Mouse (Mus musculus): ENCODE measurements around the gene Ppp1r16b.

DNA sequence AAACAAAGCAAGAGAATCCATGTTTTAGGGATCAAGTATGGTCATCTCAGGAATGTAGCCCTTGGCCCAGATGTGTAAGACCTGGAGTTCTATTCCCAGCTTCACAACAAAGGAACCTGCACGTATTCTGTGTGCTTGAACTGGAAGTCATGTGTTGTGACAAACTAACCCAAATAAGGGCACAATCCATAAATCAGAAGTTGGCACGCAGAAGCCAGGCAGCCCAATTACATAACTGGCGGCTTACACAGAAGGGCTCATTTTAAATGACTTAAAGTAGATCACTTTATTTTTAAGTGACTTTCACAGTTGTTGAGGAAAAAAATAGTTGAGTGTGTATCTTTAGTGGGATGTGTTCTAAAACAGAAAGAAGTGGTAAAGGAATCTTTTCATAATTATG lies 21.4 kb upstream of the Ppp1r16b start:
- TF ChIP-seq TAL1 (conservative IDR thresholded peaks at IDR 0.05; ENCODE audit: low read depth, low read length) = no peak
- no peak for TF ChIP-seq CTCF (IDR thresholded peaks at IDR 0.05; ENCODE audit: low read depth, low read length)
- TF ChIP-seq GATA1 (IDR thresholded peaks at IDR 0.05; ENCODE audit: borderline replicate concordance, low read length) = no peak
- TF ChIP-seq POLR2AphosphoS5 (IDR thresholded peaks at IDR 0.05; ENCODE audit: insufficient replicate concordance, low read depth, low read length) = no peak
